Mouse (Mus musculus): ENCODE measurements around the gene Tbl1x. TPM values are rescaled to one million over a fixed set of nuclear protein-coding genes. Genes with fewer than 3 reads are reported as not detected.

The Tbl1x gene
- polyA plus RNA-seq (2015; fragmentation: Nextera tagmentation; extraction: Ambion mirVana) = 37.9 and 45.2 TPM in 2 replicates

GRCm38 (mm10) chrX:77510371-77511300, at the start of gene Tbl1x:
Tbl1x (plus strand) TSS chrX:77511013.
- Histone ChIP-seq H3K27ac (ENCODE audit: low read length) (peak within 1 kb of the TSS; percentile 94), H3K4me3 (ENCODE audit: low read depth, low read length) (peak within 1 kb of the TSS; percentile 65), H3K4me2 (replicated peaks; ENCODE audit: low read depth, low read length) (peak within 1 kb of the TSS; percentile 53), H3K9me3 (ENCODE audit: low read length) (no peaks in the 10 kb centered on the region), H3K4me1 (ENCODE audit: insufficient read depth, low read depth, low read length) (no peaks in the 10 kb centered on the region), H3K9ac (replicated peaks; ENCODE audit: low read depth) (peak within 1 kb of the TSS; percentile 56), H3K36me3 (ENCODE audit: insufficient read depth, low read length) (no peaks in the 10 kb centered on the region), H3K27me3 (replicated peaks; ENCODE audit: insufficient read depth, low read length) (no peaks in the 10 kb centered on the region)
- WGBS = 14% methylated on average over 35 of the region's 76 CpGs
- ATAC-seq (peak; percentile 81), DNase-seq (ENCODE audit: low spot score) (peak; percentile 84)
- TF ChIP-seq CTCF (IDR thresholded peaks at IDR 0.05) (peak; percentile 42), EP300 (IDR thresholded peaks at IDR 0.05) (no peak)

DNA sequence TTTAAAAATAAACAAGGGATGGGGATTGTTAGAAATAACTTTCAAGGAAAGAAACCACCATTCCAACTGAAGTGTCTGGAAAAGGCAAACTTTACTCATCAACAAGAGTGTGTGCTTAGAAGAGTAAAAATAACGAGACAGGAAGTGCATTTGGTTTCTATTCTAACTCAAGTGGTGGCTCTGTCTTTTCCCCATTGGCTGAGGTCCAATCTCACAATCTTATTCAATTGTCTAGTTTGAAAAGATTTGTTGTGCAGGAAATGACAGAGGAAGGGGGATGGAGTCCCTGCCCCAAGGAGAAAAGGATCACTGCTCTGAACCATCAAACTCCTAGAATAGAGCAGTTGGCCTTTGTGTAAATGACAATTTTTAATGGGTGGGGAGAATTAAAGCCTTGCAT, 41.6 kb upstream of the Tbl1x start:
- no peaks in the 10 kb centered on the region for H3K36me3 ChIP-seq (ENCODE audit: insufficient read depth, low read length)
- TF ChIP-seq CTCF (IDR thresholded peaks at IDR 0.05) = no peak
- TF ChIP-seq EP300 (IDR thresholded peaks at IDR 0.05) = no peak
- no peak overlapping the region for H3K4me2 ChIP-seq (replicated peaks; ENCODE audit: low read depth, low read length)
- H3K27me3 ChIP-seq (replicated peaks; ENCODE audit: insufficient read depth, low read length) = no peaks in the 10 kb centered on the region
- 21% methylated on average over 1 of the region's 1 CpGs for WGBS
- DNase-seq (ENCODE audit: low spot score) (no peak), ATAC-seq (no peak)
- no peaks in the 10 kb centered on the region for H3K4me1 ChIP-seq (ENCODE audit: insufficient read depth, low read depth, low read length)
- H3K9ac ChIP-seq (replicated peaks; ENCODE audit: low read depth) = no peak overlapping the region
- H3K4me3 ChIP-seq (ENCODE audit: low read depth, low read length) = no peak overlapping the region
- H3K9me3 ChIP-seq (ENCODE audit: low read length) = no peaks in the 10 kb centered on the region
- no peak overlapping the region for H3K27ac ChIP-seq (ENCODE audit: low read length)

DNA sequence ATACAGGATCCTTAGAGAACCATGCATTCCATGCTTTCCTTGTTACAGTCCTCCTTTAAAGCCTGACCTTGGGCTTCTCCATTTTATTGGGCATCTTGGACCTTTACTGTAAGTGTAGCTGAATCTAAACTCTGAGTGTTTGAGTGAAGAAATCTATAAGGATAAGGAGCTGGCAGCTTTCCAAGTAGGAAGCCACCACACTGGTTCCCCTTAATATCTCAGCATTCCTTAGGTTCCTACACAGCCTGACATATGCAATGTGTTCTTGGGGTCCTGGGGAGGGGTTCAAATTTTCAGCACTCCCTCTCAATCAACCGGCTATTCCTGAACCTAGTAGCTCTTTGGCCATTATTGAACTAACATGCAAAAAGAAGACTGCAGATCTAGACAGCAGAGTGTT, 38.0 kb upstream of the Tbl1x start:
- no peaks in the 10 kb centered on the region for H3K27me3 ChIP-seq (replicated peaks; ENCODE audit: insufficient read depth, low read length)
- no peak for DNase-seq (ENCODE audit: low spot score)
- WGBS = 53% methylated on average over 1 of the region's 1 CpGs
- H3K4me3 ChIP-seq (ENCODE audit: low read depth, low read length) = no peak overlapping the region
- no peak overlapping the region for H3K27ac ChIP-seq (ENCODE audit: low read length)
- H3K36me3 ChIP-seq (ENCODE audit: insufficient read depth, low read length) = no peaks in the 10 kb centered on the region
- no peaks in the 10 kb centered on the region for H3K4me1 ChIP-seq (ENCODE audit: insufficient read depth, low read depth, low read length)
- ATAC-seq = no peak
- H3K4me2 ChIP-seq (replicated peaks; ENCODE audit: low read depth, low read length) = no peak overlapping the region
- TF ChIP-seq CTCF (IDR thresholded peaks at IDR 0.05) = no peak
- TF ChIP-seq EP300 (IDR thresholded peaks at IDR 0.05) = no peak
- no peak overlapping the region for H3K9ac ChIP-seq (replicated peaks; ENCODE audit: low read depth)
- H3K9me3 ChIP-seq (ENCODE audit: low read length) = no peaks in the 10 kb centered on the region

- Histone ChIP-seq H3K9ac (replicated peaks; ENCODE audit: low read depth) (no peak overlapping the region), H3K4me3 (ENCODE audit: low read depth, low read length) (no peak overlapping the region), H3K4me2 (replicated peaks; ENCODE audit: low read depth, low read length) (no peak overlapping the region), H3K36me3 (ENCODE audit: insufficient read depth, low read length) (no peaks in the 10 kb centered on the region), H3K27me3 (replicated peaks; ENCODE audit: insufficient read depth, low read length) (no peaks in the 10 kb centered on the region), H3K27ac (ENCODE audit: low read length) (no peak overlapping the region), H3K4me1 (ENCODE audit: insufficient read depth, low read depth, low read length) (no peaks in the 10 kb centered on the region), H3K9me3 (ENCODE audit: low read length) (no peaks in the 10 kb centered on the region)
- 38% methylated on average over 1 of the region's 1 CpGs for WGBS
- TF ChIP-seq CTCF (IDR thresholded peaks at IDR 0.05) = no peak
- no peak for TF ChIP-seq EP300 (IDR thresholded peaks at IDR 0.05)
- ATAC-seq (no peak), DNase-seq (ENCODE audit: low spot score) (no peak)
These were observed 37.3 kb upstream of the Tbl1x start for GRCm38 (mm10) chrX:77473511-77473910.

DNA sequence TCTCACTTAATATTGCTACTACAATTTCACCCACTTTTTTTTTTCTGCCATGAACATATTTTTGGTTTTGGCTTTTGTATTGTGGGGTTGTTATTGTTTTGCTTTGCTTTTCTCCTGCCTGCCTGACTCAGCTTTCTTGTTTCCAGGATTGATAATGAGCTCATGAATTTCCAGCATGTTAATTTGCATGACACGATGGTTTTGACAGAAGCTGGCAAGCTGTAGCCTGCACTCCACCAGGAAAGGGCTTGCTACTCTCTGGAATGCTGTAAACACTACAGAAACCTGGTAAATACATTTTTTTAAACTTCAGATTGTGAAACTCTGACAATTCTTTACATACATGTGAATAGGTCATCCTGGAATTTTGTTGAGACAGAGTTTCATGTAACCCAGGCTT, 36.3 kb upstream of the Tbl1x start:
- DNase-seq (ENCODE audit: low spot score) = peak; percentile 49
- H3K27me3 ChIP-seq (replicated peaks; ENCODE audit: insufficient read depth, low read length) = no peaks in the 10 kb centered on the region
- H3K4me3 ChIP-seq (ENCODE audit: low read depth, low read length) = no peak overlapping the region
- H3K4me2 ChIP-seq (replicated peaks; ENCODE audit: low read depth, low read length) = no peak overlapping the region
- 5% methylated on average over 1 of the region's 1 CpGs for WGBS
- no peak overlapping the region for H3K9ac ChIP-seq (replicated peaks; ENCODE audit: low read depth)
- peak; percentile 28; the same call in 1 of the 2 replicates for TF ChIP-seq EP300 (IDR thresholded peaks at IDR 0.05)
- TF ChIP-seq CTCF (IDR thresholded peaks at IDR 0.05) = no peak
- peak; percentile 49 for ATAC-seq
- no peaks in the 10 kb centered on the region for H3K9me3 ChIP-seq (ENCODE audit: low read length)
- no peaks in the 10 kb centered on the region for H3K4me1 ChIP-seq (ENCODE audit: insufficient read depth, low read depth, low read length)
- no peaks in the 10 kb centered on the region for H3K36me3 ChIP-seq (ENCODE audit: insufficient read depth, low read length)
- H3K27ac ChIP-seq (ENCODE audit: low read length) = no peak overlapping the region

DNA sequence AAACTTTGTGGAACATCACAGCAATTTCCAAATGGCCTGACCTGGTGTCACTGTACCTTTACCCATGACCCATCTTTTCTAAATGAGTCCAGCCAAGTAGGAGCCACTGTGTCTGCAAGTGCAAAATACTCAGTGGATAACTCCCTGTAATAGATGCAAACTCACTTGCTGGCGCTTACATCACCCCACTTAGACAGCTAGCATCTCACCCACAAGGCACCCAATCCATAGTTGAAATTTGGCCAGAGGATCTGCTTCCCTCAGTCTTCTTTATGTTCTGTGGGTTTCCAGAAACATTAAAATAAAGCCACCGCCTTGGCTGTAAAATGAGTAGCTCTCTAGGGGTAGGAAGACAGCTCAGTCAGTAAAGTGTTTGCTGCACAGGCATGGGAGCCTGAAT, 33.3 kb upstream of the Tbl1x start:
- ATAC-seq = no peak
- no peaks in the 10 kb centered on the region for H3K4me1 ChIP-seq (ENCODE audit: insufficient read depth, low read depth, low read length)
- H3K9ac ChIP-seq (replicated peaks; ENCODE audit: low read depth) = no peak overlapping the region
- no peaks in the 10 kb centered on the region for H3K36me3 ChIP-seq (ENCODE audit: insufficient read depth, low read length)
- H3K9me3 ChIP-seq (ENCODE audit: low read length) = no peaks in the 10 kb centered on the region
- H3K27me3 ChIP-seq (replicated peaks; ENCODE audit: insufficient read depth, low read length) = no peaks in the 10 kb centered on the region
- H3K4me2 ChIP-seq (replicated peaks; ENCODE audit: low read depth, low read length) = no peak overlapping the region
- H3K27ac ChIP-seq (ENCODE audit: low read length) = no peak overlapping the region
- TF ChIP-seq EP300 (IDR thresholded peaks at IDR 0.05) (no peak), CTCF (IDR thresholded peaks at IDR 0.05) (no peak)
- 79% methylated on average over 2 of the region's 2 CpGs for WGBS
- no peak overlapping the region for H3K4me3 ChIP-seq (ENCODE audit: low read depth, low read length)
- no peak for DNase-seq (ENCODE audit: low spot score)

Measured in lung, postnatal 0 days (tissue).